Mouse (Mus musculus) right cerebral cortex, postnatal 10 days (tissue): ENCODE measurements around the gene Qrich2.
"Not testable (repeated sequence)": the region's sequence is repeated elsewhere in the genome, so short reads cannot be mapped to it uniquely, and the experiment has no call there.

Experiments used
- DNase-seq, 2 experiments: peaks; one replicate each; pipeline ENCODE4 v3.0.0; 2021; ENCODE audit warnings: low spot score in 2 of 2

Gene Qrich2

GRCm38 (mm10) chr11:116412028-116412827 lies 53.8 kb downstream of the Qrich2 start:
- peak; percentile 51 for DNase-seq

GRCm38 (mm10) chr11:116411582-116411981 lies 54.5 kb downstream of the Qrich2 start:
- no peak for DNase-seq

- DNase-seq, result not testable (repeated sequence)
Measured at GRCm38 (mm10) chr11:116410415-116410814, 55.6 kb downstream of the Qrich2 start.

- no peak for DNase-seq
Measured at GRCm38 (mm10) chr11:116409008-116409407, 57.0 kb downstream of the Qrich2 start.

- no peak for DNase-seq
Measured at GRCm38 (mm10) chr11:116406231-116406728, 59.8 kb downstream of the Qrich2 start.

- DNase-seq, result no peak
Measured at GRCm38 (mm10) chr11:116405601-116406000, 60.4 kb downstream of the Qrich2 start.

- DNase-seq, result no peak
Measured at GRCm38 (mm10) chr11:116400560-116400959, 65.5 kb downstream of the Qrich2 start.

GRCm38 (mm10) chr11:116398348-116398677 lies 67.7 kb downstream of the Qrich2 start:
- no peak for DNase-seq

GRCm38 (mm10) chr11:116397517-116398347 lies 68.3 kb downstream of the Qrich2 start:
- DNase-seq, result no peak

- no peak for DNase-seq
Measured at GRCm38 (mm10) chr11:116396934-116397330, 69.1 kb downstream of the Qrich2 start.

GRCm38 (mm10) chr11:116396276-116396933 lies 69.6 kb downstream of the Qrich2 start:
- no peak for DNase-seq

GRCm38 (mm10) chr11:116394769-116395168 lies 71.3 kb downstream of the Qrich2 start:
- DNase-seq, result no peak
